Mouse (Mus musculus) MEL (cell line): ENCODE data around the gene Art3. TPM values are rescaled to one million over a fixed set of nuclear protein-coding genes. Genes with fewer than 3 reads are reported as not detected.

ENCODE experiments used
- DNase-seq: peaks from one replicate; pipeline ENCODE4 v3.0.0; 2011; ENCODE audit warnings: low read depth, low spot score
- H3K27ac ChIP-seq: 2 replicates; pipeline ENCODE4 v1.5.1; 2012; ENCODE audit warnings: low read depth, mild to moderate bottlenecking, control low read depth, low read length, moderate library complexity; ENCODE audit not compliant: control insufficient read depth
- H3K27me3 ChIP-seq, 2 experiments: fragments of 150-350 bp in 1 of 2; sonication (generic) in 1 of 2; 2 replicates each; pipeline ENCODE4 v1.6.1; 2012; ENCODE audit warnings: low read length in 2 of 2, mild to moderate bottlenecking in 2 of 2, improper control_type of control experiment in 1 of 2, moderate library complexity in 1 of 2; ENCODE audit not compliant: insufficient read depth in 2 of 2, control insufficient read depth in 1 of 2
- H3K36me3 ChIP-seq, 2 experiments: 2 replicates each; pipeline ENCODE4 v1.6.1; 2012 to 2014; ENCODE audit warnings: low read length in 2 of 2, improper control_type of control experiment in 1 of 2, inconsistent platforms in 1 of 2, mild to moderate bottlenecking in 1 of 2; ENCODE audit not compliant: insufficient read depth in 2 of 2, control insufficient read depth in 1 of 2
- H3K4me1 ChIP-seq, 2 experiments: fragments of 150-350 bp in 1 of 2; sonication (generic) in 1 of 2; 2 replicates each; pipeline ENCODE4 v1.6.1; 2012; ENCODE audit warnings: low read length in 2 of 2, improper control_type of control experiment in 1 of 2, mild to moderate bottlenecking in 1 of 2; ENCODE audit not compliant: insufficient read depth in 2 of 2, control insufficient read depth in 1 of 2
- H3K4me3 ChIP-seq, 2 experiments: fragments of 150-350 bp in 1 of 2; sonication (generic) in 1 of 2; 2 replicates each; pipeline ENCODE4 v1.5.1; 2012; ENCODE audit warnings: low read depth in 2 of 2, low read length in 2 of 2, mild to moderate bottlenecking in 2 of 2, moderate library complexity in 2 of 2, control low read depth in 1 of 2, improper control_type of control experiment in 1 of 2; ENCODE audit not compliant: control insufficient read depth in 1 of 2, insufficient read depth in 1 of 2
- H3K79me2 ChIP-seq: 2 replicates; pipeline ENCODE4 v1.6.1; 2012; ENCODE audit warnings: mild to moderate bottlenecking, low read length, moderate library complexity; ENCODE audit not compliant: control insufficient read depth, poor library complexity, insufficient read depth
- H3K9ac ChIP-seq: 2 replicates; pipeline ENCODE4 v1.6.1; 2012; ENCODE audit warnings: low read depth, mild to moderate bottlenecking, control low read depth, low read length, moderate library complexity; ENCODE audit not compliant: control insufficient read depth, poor library complexity, severe bottlenecking
- H3K9me3 ChIP-seq: fragments of 150-350 bp; sonication (generic); replicated peaks from 2 replicates; pipeline ENCODE4 v1.6.1; 2012; ENCODE audit warnings: mild to moderate bottlenecking, low read length, improper control_type of control experiment, moderate library complexity; ENCODE audit not compliant: insufficient read depth
- CHD1 ChIP-seq: IDR thresholded peaks from 2 replicates; pipeline ENCODE4 v1.6.1; 2012; ENCODE audit warnings: low read depth, mild to moderate bottlenecking, inconsistent platforms, low read length, improper control_type of control experiment
- CHD2 ChIP-seq: IDR thresholded peaks from 2 replicates; pipeline ENCODE4 v1.6.1; 2011; ENCODE audit warnings: low read length, improper control_type of control experiment
- CTCF ChIP-seq, 3 experiments: IDR thresholded peaks in 2 of 3; conservative IDR thresholded peaks in 1 of 3; 2 replicates each; pipeline ENCODE4 v1.5.1; 2011 to 2012; ENCODE audit warnings: low read length in 3 of 3, low read depth in 2 of 3, mild to moderate bottlenecking in 2 of 3, improper control_type of control experiment in 1 of 3, inconsistent platforms in 1 of 3, mixed read lengths in 1 of 3, moderate library complexity in 1 of 3; ENCODE audit not compliant: control insufficient read depth in 1 of 3, insufficient read depth in 1 of 3, poor library complexity in 1 of 3, severe bottlenecking in 1 of 3
- ELF1 ChIP-seq: IDR thresholded peaks from 2 replicates; pipeline ENCODE4 v1.6.1; 2014; ENCODE audit warnings: low read depth, mild to moderate bottlenecking, inconsistent platforms, low read length, improper control_type of control experiment, moderate library complexity
- EP300 ChIP-seq, 2 experiments: IDR thresholded peaks; 2 replicates each; pipeline ENCODE4 v1.6.1; 2011; ENCODE audit warnings: improper control_type of control experiment in 2 of 2, low read length in 2 of 2, low read depth in 1 of 2, mild to moderate bottlenecking in 1 of 2
- ETS1 ChIP-seq: IDR thresholded peaks from 2 replicates; pipeline ENCODE4 v1.6.1; 2012; ENCODE audit warnings: low read depth, mild to moderate bottlenecking, inconsistent platforms, low read length, improper control_type of control experiment, moderate library complexity
- JUND ChIP-seq: IDR thresholded peaks from 2 replicates; pipeline ENCODE4 v1.6.1; 2011; ENCODE audit warnings: low read depth, mild to moderate bottlenecking, improper control_type of control experiment, low read length
- KAT2A ChIP-seq: conservative IDR thresholded peaks from 2 replicates; pipeline ENCODE4 v1.6.1; 2012; ENCODE audit warnings: low read depth, low read length, improper control_type of control experiment, inconsistent platforms
- MAFK ChIP-seq: IDR thresholded peaks from 2 replicates; pipeline ENCODE4 v1.6.1; 2011; ENCODE audit warnings: low read depth, mild to moderate bottlenecking, low read length, improper control_type of control experiment, borderline replicate concordance
- MAX ChIP-seq: IDR thresholded peaks from 2 replicates; pipeline ENCODE4 v1.6.1; 2011; ENCODE audit warnings: low read length, improper control_type of control experiment
- MEF2A ChIP-seq: IDR thresholded peaks from 2 replicates; pipeline ENCODE4 v1.6.1; 2014; ENCODE audit warnings: low read depth, mild to moderate bottlenecking, inconsistent platforms, low read length, improper control_type of control experiment; ENCODE audit not compliant: poor library complexity, insufficient replicate concordance, severe bottlenecking; ENCODE audit errors: extremely low read depth
- MXI1 ChIP-seq: IDR thresholded peaks from 2 replicates; pipeline ENCODE4 v1.6.1; 2011; ENCODE audit warnings: mild to moderate bottlenecking, low read depth, low read length, improper control_type of control experiment
- MYB ChIP-seq: IDR thresholded peaks from 2 replicates; pipeline ENCODE4 v1.6.1; 2011; ENCODE audit warnings: mild to moderate bottlenecking, low read depth, low read length, improper control_type of control experiment
- NRF1 ChIP-seq: IDR thresholded peaks from 2 replicates; pipeline ENCODE4 v1.6.1; 2014; ENCODE audit warnings: low read depth, mild to moderate bottlenecking, inconsistent platforms, low read length, improper control_type of control experiment, moderate library complexity; ENCODE audit not compliant: poor library complexity, insufficient read depth, severe bottlenecking
- POLR2AphosphoS2 ChIP-seq: IDR thresholded peaks from 2 replicates; pipeline ENCODE4 v1.6.1; 2011; ENCODE audit warnings: low read length, improper control_type of control experiment
- RAD21 ChIP-seq: IDR thresholded peaks from 2 replicates; pipeline ENCODE4 v1.6.1; 2011; ENCODE audit warnings: mild to moderate bottlenecking, low read depth, low read length, improper control_type of control experiment
- RCOR1 ChIP-seq: IDR thresholded peaks from 2 replicates; pipeline ENCODE4 v1.6.1; 2012; ENCODE audit warnings: low read depth, mild to moderate bottlenecking, inconsistent platforms, low read length, improper control_type of control experiment
- SIN3A ChIP-seq: IDR thresholded peaks from 2 replicates; pipeline ENCODE4 v1.6.1; 2012; ENCODE audit warnings: low read length, improper control_type of control experiment, inconsistent platforms
- TAL1 ChIP-seq: IDR thresholded peaks from 2 replicates; pipeline ENCODE4 v1.6.1; 2012; ENCODE audit warnings: mild to moderate bottlenecking, inconsistent platforms, low read length, moderate library complexity, mixed read lengths
- TBP ChIP-seq: IDR thresholded peaks from 2 replicates; pipeline ENCODE4 v1.8.0; 2011; ENCODE audit warnings: low read depth, low read length, improper control_type of control experiment
- USF2 ChIP-seq, 2 experiments: IDR thresholded peaks; 2 replicates each; pipeline ENCODE4 v1.6.1; 2011 to 2012; ENCODE audit warnings: improper control_type of control experiment in 2 of 2, low read length in 2 of 2, borderline replicate concordance in 1 of 2, inconsistent platforms in 1 of 2, low read depth in 1 of 2, mild to moderate bottlenecking in 1 of 2; ENCODE audit not compliant: insufficient read depth in 1 of 2
- ZC3H11A ChIP-seq: IDR thresholded peaks from 2 replicates; pipeline ENCODE4 v1.6.1; 2012; ENCODE audit warnings: low read depth, mild to moderate bottlenecking, inconsistent platforms, low read length, improper control_type of control experiment
- ZMIZ1 ChIP-seq: IDR thresholded peaks from 2 replicates; pipeline ENCODE4 v1.6.1; 2012; ENCODE audit warnings: low read depth, mild to moderate bottlenecking, inconsistent platforms, low read length, improper control_type of control experiment, moderate library complexity
- ZNF384 ChIP-seq: IDR thresholded peaks from 2 replicates; pipeline ENCODE4 v1.6.1; 2012; ENCODE audit warnings: low read depth, mild to moderate bottlenecking, inconsistent platforms, low read length, improper control_type of control experiment
- polyA plus RNA-seq, 2 experiments: library from polyadenylated mRNA; stranded (reverse) in 1 of 2; unstranded in 1 of 2; fragments of >175 nt in 1 of 2; fragments of >200 nt in 1 of 2; gene quantifications; 2 replicates each; pipeline versions ENCODE4 v1.2.1 to v1.2.4; 2012; ENCODE audit warnings: low replicate concordance in 2 of 2, low read depth in 1 of 2; ENCODE audit not compliant: insufficient read length in 2 of 2, insufficient read depth in 1 of 2, missing spikeins in 1 of 2
- total RNA-seq: library from RNA; depleted of rRNA; stranded (reverse); fragments of 300-350 nt; gene quantifications from 2 replicates; pipeline ENCODE4 v1.2.3, GENCODE M21; 2012

Art3 gene
- total and polyA plus RNA-seq, 3 experiments, result not detected

DNA sequence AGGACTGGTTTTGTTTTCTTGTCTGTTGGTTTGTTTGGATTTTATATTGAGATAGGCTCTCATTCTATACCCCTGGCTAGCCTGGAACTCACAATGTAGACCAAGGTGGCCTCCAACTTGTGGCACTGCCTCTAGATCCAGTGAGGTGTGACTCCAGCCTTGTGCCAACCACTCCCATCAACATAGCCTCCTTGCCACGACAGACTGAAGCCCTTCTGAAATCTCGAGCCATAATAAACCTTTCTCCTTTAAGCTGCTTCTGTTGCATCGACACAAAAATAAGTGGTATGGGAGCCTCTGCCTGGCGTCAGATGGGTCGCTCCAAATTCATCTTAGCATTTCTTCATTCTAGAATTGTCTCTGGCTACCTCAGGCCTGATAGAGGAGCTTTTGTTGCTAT lies 115.1 kb downstream of the Art3 start:
- no peak for DNase-seq
- Histone ChIP-seq H3K79me2 (no peaks in the 10 kb centered on the region), H3K36me3 (peaks cover 0 to under 1% of the 10 kb centered on the region in 2 experiments; a peak in 1 of 4 replicates), H3K4me1 (no peaks in the 10 kb centered on the region), H3K4me3 (no peak overlapping the region), H3K9ac (no peak overlapping the region)
- TF ChIP-seq MYB (no peak), KAT2A (no peak)
- TF ChIP-seq, all 39 proteins: peak for 0
- Histone ChIP-seq H3K27me3 (no peaks in the 10 kb centered on the region), H3K27ac (no peak overlapping the region), H3K9me3 (no peaks in the 10 kb centered on the region)

DNA sequence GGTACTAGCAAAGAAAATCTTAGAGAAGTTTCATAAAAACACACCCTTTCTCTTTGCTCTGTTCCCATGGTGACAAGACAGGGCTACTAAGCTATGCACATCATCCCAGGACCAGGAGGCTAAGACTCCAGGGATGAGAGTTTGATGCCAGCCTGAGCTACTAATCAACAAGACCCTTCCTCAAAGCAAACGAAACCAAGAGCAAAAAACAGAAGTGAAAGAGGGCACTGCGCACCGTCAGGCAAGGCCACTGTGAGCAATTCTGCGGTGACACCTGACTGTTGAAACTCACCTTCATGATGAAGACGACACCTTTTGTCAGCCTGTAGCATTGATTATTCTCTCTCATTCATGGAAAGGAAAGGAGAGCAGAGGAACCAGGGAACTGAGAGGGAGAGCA lies 121.2 kb downstream of the Art3 start:
- no peak for DNase-seq
- Histone ChIP-seq H3K27me3 (no peaks in the 10 kb centered on the region), H3K9me3 (no peaks in the 10 kb centered on the region), H3K4me3 (no peak overlapping the region), H3K27ac (no peak overlapping the region), H3K79me2 (no peaks in the 10 kb centered on the region), H3K4me1 (peaks cover 0 to 4% of the 10 kb centered on the region in 2 experiments; a peak in 2 of 4 replicates), H3K36me3 (peaks cover 3% of the 10 kb centered on the region in 2 experiments; a peak in 2 of 4 replicates), H3K9ac (no peak overlapping the region)
- TF ChIP-seq TBP (no peak), ZNF384 (no peak), RAD21 (no peak), JUND (no peak), MXI1 (no peak), MAX (no peak), RCOR1 (no peak), MYB (no peak), ZC3H11A (no peak), ELF1 (no peak), ETS1 (no peak)

DNA sequence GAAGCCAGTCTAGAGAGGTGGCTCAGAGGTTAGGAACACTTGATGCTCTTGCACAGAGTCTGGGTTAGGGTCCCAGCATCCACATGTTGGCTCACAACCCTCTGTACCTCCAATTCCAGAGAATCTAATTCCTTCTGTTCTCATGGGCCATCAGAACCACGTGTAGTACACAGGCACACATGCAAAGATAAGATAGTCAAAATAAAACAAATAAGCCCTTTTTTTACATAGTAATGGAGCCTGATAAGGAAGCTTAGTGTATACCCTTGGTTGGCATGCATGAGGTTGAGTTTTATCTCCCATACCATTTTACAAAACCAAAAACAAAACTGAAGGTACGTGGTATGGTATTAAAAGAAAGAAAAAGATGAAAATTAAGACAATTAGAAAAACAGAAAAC lies 125.8 kb downstream of the Art3 start:
- Histone ChIP-seq H3K36me3 (peaks cover 1 to 3% of the 10 kb centered on the region in 2 experiments; a peak in 2 of 4 replicates), H3K27ac (no peak overlapping the region)
- TF ChIP-seq USF2 (IDR thresholded peaks at IDR 0.05; ENCODE audit: borderline replicate concordance in 1 of 2, insufficient read depth in 1 of 2, low read depth in 1 of 2, low read length in 2 of 2) (no peak), TAL1 (peak; percentile 19; the same call in 1 of the 2 replicates), MEF2A (no peak), TBP (no peak), MAFK (no peak), ZNF384 (peak; percentile 26; the same call in 1 of the 2 replicates), CTCF (IDR thresholded peaks at IDR 0.05 in 2 of 3, conservative IDR thresholded peaks at IDR 0.05 in 1 of 3; ENCODE audit: control insufficient read depth in 1 of 3, insufficient read depth in 1 of 3, low read depth in 2 of 3, low read length in 3 of 3, poor library complexity in 1 of 3, severe bottlenecking in 1 of 3) (no peak), CHD1 (no peak), RCOR1 (no peak), SIN3A (peak; percentile 34; the same call in 1 of the 2 replicates), CHD2 (no peak), MYB (no peak), EP300 (IDR thresholded peaks at IDR 0.05; ENCODE audit: low read depth in 1 of 2, low read length in 2 of 2) (peak in 1 of 2 experiments; percentile 53; a peak in 1 of 4 replicates), MXI1 (peak; percentile 54; the same call in 1 of the 2 replicates), POLR2AphosphoS2 (no peak), NRF1 (no peak), ETS1 (no peak), ZMIZ1 (no peak)

More for the DNA sequence above, 125.8 kb downstream of the Art3 start:
- peaks cover 0 to 4% of the 10 kb centered on the region in 2 experiments; a peak in 2 of 4 replicates for H3K4me1 ChIP-seq
- no peak for DNase-seq
- no peaks in the 10 kb centered on the region for H3K9me3 ChIP-seq
- H3K4me3 ChIP-seq, result no peak overlapping the region
- H3K79me2 ChIP-seq, result no peaks in the 10 kb centered on the region
- H3K27me3 ChIP-seq, result no peaks in the 10 kb centered on the region
- H3K9ac ChIP-seq, result no peak overlapping the region
